8 mouse cellular contexts compared by ENCODE assay signal in the genomic region with DNA sequence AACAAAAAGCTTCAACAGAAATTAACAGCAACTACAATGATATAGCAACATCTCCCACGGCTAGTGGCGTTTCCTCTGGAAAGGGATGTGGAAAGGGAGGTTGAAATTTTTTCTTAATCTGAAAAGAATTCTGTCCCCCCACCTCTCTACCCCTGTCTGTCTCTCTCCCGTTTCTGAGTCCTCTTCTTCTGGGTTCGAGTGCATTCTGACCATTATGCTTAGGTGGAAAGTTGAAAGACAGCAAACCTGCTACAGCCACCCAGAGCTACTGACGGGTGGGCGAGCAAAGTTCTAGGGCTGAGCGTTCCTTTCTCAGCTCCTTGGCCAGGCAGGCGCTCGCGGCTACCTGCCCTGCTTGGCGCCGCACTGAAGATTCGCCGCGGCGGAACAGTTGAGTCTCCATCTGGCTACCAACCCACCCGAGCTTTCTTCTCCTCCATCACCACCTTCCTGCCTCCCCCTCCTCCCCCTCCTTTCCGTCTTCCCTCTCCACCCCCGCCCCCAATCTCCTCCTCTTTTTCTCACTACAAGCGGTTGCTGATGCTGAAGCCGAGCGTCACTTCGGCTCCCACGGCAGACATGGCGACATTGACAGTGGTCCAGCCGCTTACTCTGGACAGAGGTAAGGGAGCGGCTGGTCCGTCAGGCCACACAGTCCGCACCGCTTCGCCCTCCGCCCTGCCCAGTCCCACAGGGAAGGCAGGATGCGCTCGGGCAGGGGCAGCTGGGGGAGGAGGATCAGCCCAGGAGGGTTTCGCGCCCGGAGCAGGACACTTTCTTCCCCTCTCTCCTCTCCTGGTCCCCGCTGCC. TPM values are rescaled to one million over a fixed set of nuclear protein-coding genes. Genes with fewer than 3 reads are reported as not detected.
DNase-seq lines count a peak whose midpoint lies in the region; ATAC-seq and TF ChIP-seq lines count a peak whose summit lies in the region.

Gene Lin7a, plus strand, starts transcription at position 366 of the 810 bp plus-strand sequence.

- H3K9ac ChIP-seq in liver, embryonic 14.5 days (replicated peaks): no peak within 1 kb of the TSS; the same call in 1 of the 2 replicates

- no peaks in the 10 kb centered on the region for H3K36me3 ChIP-seq in liver, embryonic 14.5 days (replicated peaks; ENCODE audit: control insufficient read depth, insufficient read depth, low read depth)

- no peak for TF ChIP-seq EP300 in liver, embryonic 14.5 days (IDR thresholded peaks at IDR 0.05; ENCODE audit: low read depth)

- peak within 1 kb of the TSS; percentile 60 for H3K4me3 ChIP-seq in brown adipose tissue, adult 24 weeks (ENCODE audit: insufficient read depth, low read depth, low read length)
- peak within 1 kb of the TSS; percentile 38 to 43 for H3K4me3 ChIP-seq in liver, embryonic 14.5 days (ENCODE audit: insufficient read depth in 1 of 2, low read depth in 2 of 2, low read length in 2 of 2)

- H3K4me2 ChIP-seq in liver, embryonic 14.5 days (ENCODE audit: low read depth): peak within 1 kb of the TSS; percentile 37

- WGBS in liver, embryonic 14.5 days (ENCODE audit: insufficient replicate concordance): 3% methylated on average over 37 of the region's 38 CpGs

- H3K27me3 ChIP-seq in liver, embryonic 14.5 days (ENCODE audit: control insufficient read depth, insufficient read depth, low read length): peaks cover 9% of the 10 kb centered on the region

- no peak for TF ChIP-seq CTCF in liver, embryonic 14.5 days (IDR thresholded peaks at IDR 0.05; ENCODE audit: low read depth)

- H3K9me3 ChIP-seq in liver, embryonic 14.5 days (ENCODE audit: control insufficient read depth, low read length): no peaks in the 10 kb centered on the region

- ATAC-seq in liver, embryonic 14.5 days (ENCODE audit: insufficient read depth): peak; percentile 41; the same call in 1 of the 2 replicates

- peak; percentile 92 for DNase-seq in heart, adult 11 months
- no peak for DNase-seq in heart, adult 8-10 months (ENCODE audit: low spot score)
- peak; percentile 9 to 36 for DNase-seq in frontal cortex, postnatal 10 days (ENCODE audit: low spot score in 2 of 2)
- DNase-seq in kidney, postnatal 10 days: peak; percentile 26
- DNase-seq in liver, embryonic 14.5 days (ENCODE audit: low read depth in 3 of 3, low spot score in 3 of 3): no peak
- peak; percentile 39 to 45 for DNase-seq in right cerebral cortex, postnatal 36 days (ENCODE audit: low spot score in 2 of 2)
- DNase-seq in spleen, postnatal 10 days (ENCODE audit: low spot score in 2 of 2): no peak

- peaks cover 3% of the 10 kb centered on the region; the same call in 1 of the 2 replicates for H3K4me1 ChIP-seq in brown adipose tissue, adult 24 weeks (ENCODE audit: control insufficient read depth, insufficient read depth, insufficient read length, low read length)
- no peaks in the 10 kb centered on the region for H3K4me1 ChIP-seq in liver, embryonic 14.5 days (replicated peaks; ENCODE audit: control insufficient read depth in 2 of 2, insufficient read depth in 2 of 2, low read length in 1 of 2)

- H3K27ac ChIP-seq in brown adipose tissue, adult 24 weeks (replicated peaks; ENCODE audit: low read depth, low read length): peak within 1 kb of the TSS; percentile 40
- no peak within 1 kb of the TSS for H3K27ac ChIP-seq in liver, embryonic 14.5 days

RNA-seq across cellular contexts. Expression of gene Lin7a, which starts in this region (rescaled TPM):
- 1 to 10 TPM in 1 of 4 experiments, under 1 TPM in 3; 0.69 to 1.3 (median 0.98) TPM for total RNA-seq in heart, adult 8-10 months (2022)
- 0.59 and 0.79 TPM in 2 replicates for polyA plus RNA-seq in brown adipose tissue, adult 24 weeks (2012; ENCODE audit: insufficient read depth, insufficient read length, missing spikeins)
- polyA plus RNA-seq in liver, embryonic 14.5 days (2012; rRNA removed): 0.30 and 0.39 TPM in 2 replicates
- polyA plus RNA-seq in liver, embryonic 14.5 days (2014; fragmentation: Nextera tagmentation; extraction: Ambion mirVana): 0.78 and 0.88 TPM in 2 replicates

Comparison
In these comparisons a context has a peak if more than half of its experiments do, and no peak if none do; other contexts are left out.
1. DNase-seq: peak in heart, adult 11 months (single experiment), frontal cortex, postnatal 10 days (2 of 2), kidney, postnatal 10 days (single experiment) and right cerebral cortex, postnatal 36 days (2 of 2); none in heart, adult 8-10 months (single experiment), liver, embryonic 14.5 days (0 of 3) and spleen, postnatal 10 days (0 of 2).
2. Peak in ATAC-seq, H3K4me3 ChIP-seq and H3K4me2 ChIP-seq in liver, embryonic 14.5 days; RNA of the gene not detected or under 1 TPM.